Mouse (Mus musculus): ENCODE results near the gene Gse1.
A peak's percentile ranks its signal among the peaks of the same experiment; 100 is the strongest.

The Gse1 gene

DNA sequence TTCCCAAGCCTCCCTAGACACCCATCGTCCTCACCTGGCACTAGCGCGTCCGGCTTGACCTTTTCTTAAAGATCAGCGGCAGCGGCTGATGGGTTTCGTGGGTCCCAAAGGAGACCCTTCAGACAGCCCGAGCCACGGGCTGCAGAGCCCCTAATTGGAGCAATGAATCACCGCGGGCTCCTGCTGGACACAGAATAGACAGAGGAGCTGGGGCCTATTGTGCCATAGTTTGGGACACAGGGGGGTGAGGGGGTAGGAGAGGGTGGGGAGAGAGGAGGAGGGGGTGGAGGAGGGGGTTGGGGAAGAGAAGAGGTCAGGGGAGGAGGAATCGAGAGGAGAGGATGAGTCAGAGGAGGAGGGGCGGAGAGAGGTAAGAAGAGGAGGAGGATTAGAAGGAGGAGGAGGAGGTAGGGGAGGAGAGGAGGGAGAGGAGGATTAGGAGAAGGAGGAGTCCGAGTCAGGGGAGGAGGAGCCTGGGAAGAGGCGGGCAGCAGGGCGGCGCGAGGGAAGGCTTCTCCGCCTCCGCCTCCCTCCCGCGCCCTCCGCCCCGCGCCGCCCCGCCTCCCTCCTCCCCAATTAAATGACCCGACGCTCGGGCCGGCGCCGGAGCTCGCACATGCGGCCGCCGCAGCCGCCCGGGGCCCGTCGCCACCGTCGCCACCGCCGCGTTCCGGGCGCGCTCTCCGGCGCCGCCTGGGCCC, at the start of gene Gse1:
Gene Gse1 (plus strand): TSS at position 566 of the 701 bp plus-strand sequence.
- no peak for DNase-seq (ENCODE audit: low read depth, low spot score)
- H3K27me3 ChIP-seq (ENCODE audit: control insufficient read depth, insufficient read depth, low read length, poor library complexity, severe bottlenecking): no peaks in the 10 kb centered on the region
- no peaks in the 10 kb centered on the region for H3K36me3 ChIP-seq (ENCODE audit: control insufficient read depth, insufficient read depth, low read length, poor library complexity, severe bottlenecking)

GRCm38 (mm10) chr8:120179027-120179431, 49.2 kb upstream of the Gse1 start:
- peak; percentile 90 for DNase-seq (ENCODE audit: low read depth, low spot score)
- no peaks in the 10 kb centered on the region for H3K36me3 ChIP-seq (ENCODE audit: control insufficient read depth, insufficient read depth, low read length, poor library complexity, severe bottlenecking)
- no peaks in the 10 kb centered on the region for H3K27me3 ChIP-seq (ENCODE audit: control insufficient read depth, insufficient read depth, low read length, poor library complexity, severe bottlenecking)

DNA sequence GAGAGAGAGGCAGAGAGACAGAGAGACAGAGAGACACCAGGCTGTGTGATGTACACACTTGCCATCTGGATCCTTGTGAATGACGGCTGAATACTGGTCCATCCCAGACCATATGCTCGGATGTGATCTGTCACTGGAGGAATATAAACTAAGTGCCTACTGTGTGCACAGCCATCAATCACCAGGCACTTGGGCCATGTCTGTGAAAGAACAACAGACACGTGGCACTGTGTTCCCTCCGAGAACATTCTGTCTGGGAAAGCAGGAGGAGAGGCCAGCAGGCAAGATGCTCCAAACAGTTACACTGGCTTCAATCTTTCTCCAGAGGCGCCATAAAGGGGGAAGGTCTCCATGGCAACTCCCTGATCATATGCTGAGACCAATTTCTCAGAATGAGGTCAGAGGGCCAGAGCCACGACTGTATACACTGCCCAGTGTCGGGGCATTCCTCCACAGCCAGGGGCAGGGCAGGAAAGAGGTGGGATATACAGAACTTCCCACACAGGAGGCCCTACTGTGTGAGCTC, 47.7 kb upstream of the Gse1 start:
- no peaks in the 10 kb centered on the region for H3K36me3 ChIP-seq (ENCODE audit: control insufficient read depth, insufficient read depth, low read length, poor library complexity, severe bottlenecking)
- no peak for DNase-seq (ENCODE audit: low read depth, low spot score)
- no peaks in the 10 kb centered on the region for H3K27me3 ChIP-seq (ENCODE audit: control insufficient read depth, insufficient read depth, low read length, poor library complexity, severe bottlenecking)

GRCm38 (mm10) chr8:120181274-120181673, 47.0 kb upstream of the Gse1 start:
- H3K27me3 ChIP-seq (ENCODE audit: control insufficient read depth, insufficient read depth, low read length, poor library complexity, severe bottlenecking): no peaks in the 10 kb centered on the region
- no peak for DNase-seq (ENCODE audit: low read depth, low spot score)

DNA sequence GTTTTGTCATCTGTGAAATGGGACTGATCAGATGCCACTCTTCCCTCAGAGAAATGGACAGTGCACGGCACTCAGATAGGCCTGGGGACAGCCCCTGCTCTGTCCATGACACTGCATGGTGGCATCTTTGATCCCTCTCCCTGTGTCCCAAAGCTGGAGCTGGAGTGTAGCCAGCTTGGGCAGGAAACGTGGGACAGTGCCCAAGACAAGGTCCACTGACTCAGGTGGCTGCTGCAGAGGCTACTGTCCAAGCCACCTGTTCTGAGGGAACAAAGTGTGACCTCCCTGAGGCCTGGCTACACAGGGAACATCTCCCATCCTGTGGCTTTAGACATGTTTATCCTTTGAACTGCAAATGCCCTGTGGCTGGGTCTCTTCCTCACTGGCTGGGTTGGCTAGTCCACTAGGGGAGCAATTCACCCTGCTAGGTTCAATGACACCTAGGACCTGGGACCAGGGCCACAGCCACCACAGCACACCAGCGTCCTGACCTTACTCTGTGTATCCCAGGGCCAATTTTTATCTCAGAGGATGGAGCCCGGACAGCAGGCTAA, 46.3 kb upstream of the Gse1 start:
- no peak for DNase-seq (ENCODE audit: low read depth, low spot score)
- Histone ChIP-seq H3K27me3 (ENCODE audit: control insufficient read depth, insufficient read depth, low read length, poor library complexity, severe bottlenecking) (no peaks in the 10 kb centered on the region), H3K36me3 (ENCODE audit: control insufficient read depth, insufficient read depth, low read length, poor library complexity, severe bottlenecking) (no peaks in the 10 kb centered on the region)

More at GRCm38 (mm10) chr8:120181274-120181673, 47.0 kb upstream of the Gse1 start:
- no peaks in the 10 kb centered on the region for H3K36me3 ChIP-seq (ENCODE audit: control insufficient read depth, insufficient read depth, low read length, poor library complexity, severe bottlenecking)

DNA sequence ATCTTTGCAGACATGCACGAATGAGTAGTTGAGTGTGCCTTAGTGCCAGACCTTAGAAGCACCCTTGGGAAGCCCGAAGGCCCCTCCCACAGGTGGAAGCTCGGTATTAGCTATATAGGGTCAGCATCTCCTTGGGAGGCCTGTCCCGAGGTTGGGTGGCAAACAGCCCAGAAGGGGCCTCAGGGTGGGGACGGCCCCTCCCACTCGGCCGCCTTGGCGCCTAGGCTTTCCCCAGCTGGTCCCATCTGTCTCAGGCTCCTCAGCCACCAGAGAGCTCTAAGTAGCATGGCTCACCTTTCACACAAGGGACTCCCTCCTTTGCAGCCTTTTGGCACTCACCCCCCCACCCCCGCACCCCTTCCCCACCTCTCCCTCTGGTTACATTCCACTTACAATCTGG, 43.9 kb upstream of the Gse1 start:
- DNase-seq (ENCODE audit: low read depth, low spot score): no peak
- Histone ChIP-seq H3K27me3 (ENCODE audit: control insufficient read depth, insufficient read depth, low read length, poor library complexity, severe bottlenecking) (no peaks in the 10 kb centered on the region), H3K36me3 (ENCODE audit: control insufficient read depth, insufficient read depth, low read length, poor library complexity, severe bottlenecking) (no peaks in the 10 kb centered on the region)

- Histone ChIP-seq H3K36me3 (ENCODE audit: control insufficient read depth, insufficient read depth, low read length, poor library complexity, severe bottlenecking) (no peaks in the 10 kb centered on the region), H3K27me3 (ENCODE audit: control insufficient read depth, insufficient read depth, low read length, poor library complexity, severe bottlenecking) (no peaks in the 10 kb centered on the region)
- no peak for DNase-seq (ENCODE audit: low read depth, low spot score)
Observed at GRCm38 (mm10) chr8:120184850-120185792, 43.1 kb upstream of the Gse1 start.

GRCm38 (mm10) chr8:120186454-120186853, 41.8 kb upstream of the Gse1 start:
- no peaks in the 10 kb centered on the region for H3K27me3 ChIP-seq (ENCODE audit: control insufficient read depth, insufficient read depth, low read length, poor library complexity, severe bottlenecking)

GRCm38 (mm10) chr8:120188510-120188909, 39.7 kb upstream of the Gse1 start:
- Histone ChIP-seq H3K36me3 (ENCODE audit: control insufficient read depth, insufficient read depth, low read length, poor library complexity, severe bottlenecking) (no peaks in the 10 kb centered on the region), H3K27me3 (ENCODE audit: control insufficient read depth, insufficient read depth, low read length, poor library complexity, severe bottlenecking) (no peaks in the 10 kb centered on the region)
- no peak for DNase-seq (ENCODE audit: low read depth, low spot score)

More at GRCm38 (mm10) chr8:120186454-120186853, 41.8 kb upstream of the Gse1 start:
- DNase-seq (ENCODE audit: low read depth, low spot score): no peak
- H3K36me3 ChIP-seq (ENCODE audit: control insufficient read depth, insufficient read depth, low read length, poor library complexity, severe bottlenecking): no peaks in the 10 kb centered on the region

DNA sequence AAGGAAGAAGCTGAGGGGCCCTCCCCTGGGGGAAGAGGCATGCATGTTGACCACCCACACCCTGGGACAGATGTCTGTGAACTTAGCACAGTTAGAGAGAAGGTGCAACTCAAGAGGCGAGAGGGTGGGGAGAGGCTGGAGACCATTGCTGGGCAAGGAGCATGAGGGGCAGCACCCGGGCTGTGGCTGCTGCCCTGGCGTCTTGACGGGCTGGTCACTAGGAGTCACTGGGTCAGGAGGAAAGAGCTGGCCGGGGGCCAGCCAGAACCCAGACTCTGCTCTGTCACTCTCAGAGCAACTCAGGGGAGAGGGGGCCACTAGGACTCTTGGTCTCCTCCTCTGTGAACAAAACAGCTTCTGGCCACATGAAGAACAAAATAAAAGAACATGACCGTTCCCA, 38.8 kb upstream of the Gse1 start:
- Histone ChIP-seq H3K27me3 (ENCODE audit: control insufficient read depth, insufficient read depth, low read length, poor library complexity, severe bottlenecking) (no peaks in the 10 kb centered on the region), H3K36me3 (ENCODE audit: control insufficient read depth, insufficient read depth, low read length, poor library complexity, severe bottlenecking) (no peaks in the 10 kb centered on the region)

GRCm38 (mm10) chr8:120190107-120190809, 38.0 kb upstream of the Gse1 start:
- Histone ChIP-seq H3K27me3 (ENCODE audit: control insufficient read depth, insufficient read depth, low read length, poor library complexity, severe bottlenecking) (no peaks in the 10 kb centered on the region), H3K36me3 (ENCODE audit: control insufficient read depth, insufficient read depth, low read length, poor library complexity, severe bottlenecking) (no peaks in the 10 kb centered on the region)
- no peak for DNase-seq (ENCODE audit: low read depth, low spot score)

More for the DNA sequence above, 38.8 kb upstream of the Gse1 start:
- DNase-seq (ENCODE audit: low read depth, low spot score): no peak

DNA sequence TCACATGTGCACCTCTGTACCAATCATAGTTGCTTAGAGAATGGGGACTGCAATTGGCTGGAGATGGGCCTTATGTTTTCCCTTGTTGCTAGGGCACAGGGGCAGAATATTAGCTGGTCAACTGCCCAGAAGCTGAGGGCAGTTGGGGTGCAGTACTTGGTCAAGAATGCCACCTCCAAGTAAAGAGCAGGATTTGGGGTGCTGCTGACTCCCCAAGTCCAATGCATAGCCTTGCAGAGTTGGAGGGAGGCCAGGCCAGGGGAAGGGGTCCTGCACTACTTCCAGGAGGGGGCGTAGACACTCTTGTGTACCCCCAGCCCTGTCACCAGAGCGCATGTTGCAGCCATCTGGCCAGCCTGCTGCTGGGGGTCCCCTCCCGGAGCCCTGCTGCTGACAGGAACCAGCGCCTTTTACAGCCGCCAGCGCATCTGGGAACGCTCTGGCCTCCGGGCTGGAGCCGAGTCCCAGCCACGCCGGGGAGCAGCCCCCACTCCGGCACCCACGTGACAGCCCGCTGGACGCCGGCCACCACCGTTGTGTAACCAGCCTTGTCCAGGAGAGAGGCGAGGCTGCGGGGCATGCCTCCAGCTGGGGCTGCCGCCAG, 37.3 kb upstream of the Gse1 start:
- no peak for DNase-seq (ENCODE audit: low read depth, low spot score)
- no peaks in the 10 kb centered on the region for H3K36me3 ChIP-seq (ENCODE audit: control insufficient read depth, insufficient read depth, low read length, poor library complexity, severe bottlenecking)

GRCm38 (mm10) chr8:120191633-120192032, 36.6 kb upstream of the Gse1 start:
- Histone ChIP-seq H3K27me3 (ENCODE audit: control insufficient read depth, insufficient read depth, low read length, poor library complexity, severe bottlenecking) (no peaks in the 10 kb centered on the region), H3K36me3 (ENCODE audit: control insufficient read depth, insufficient read depth, low read length, poor library complexity, severe bottlenecking) (no peaks in the 10 kb centered on the region)
- no peak for DNase-seq (ENCODE audit: low read depth, low spot score)

More for the DNA sequence above, 37.3 kb upstream of the Gse1 start:
- no peaks in the 10 kb centered on the region for H3K27me3 ChIP-seq (ENCODE audit: control insufficient read depth, insufficient read depth, low read length, poor library complexity, severe bottlenecking)

GRCm38 (mm10) chr8:120192118-120192517, 36.1 kb upstream of the Gse1 start:
- no peak for DNase-seq (ENCODE audit: low read depth, low spot score)
- H3K27me3 ChIP-seq (ENCODE audit: control insufficient read depth, insufficient read depth, low read length, poor library complexity, severe bottlenecking): no peaks in the 10 kb centered on the region
- no peaks in the 10 kb centered on the region for H3K36me3 ChIP-seq (ENCODE audit: control insufficient read depth, insufficient read depth, low read length, poor library complexity, severe bottlenecking)

All from splenic B cell, adult 2 months (primary cell).